Mouse (Mus musculus) kidney, adult 2 months (tissue): ENCODE measurements around the gene Slc16a8.
A peak's percentile ranks its signal among the peaks of the same experiment; 100 is the strongest.

ENCODE experiments used
- CTCF ChIP-seq: fragments of 200-500 bp; conservative IDR thresholded peaks from 2 replicates; pipeline ENCODE4 v1.5.1; 2011; ENCODE audit warnings: low read depth, mild to moderate bottlenecking, control low read depth, low read length, moderate library complexity, mixed read lengths; ENCODE audit not compliant: insufficient read depth, insufficient read length
- POLR2A ChIP-seq: fragments of 200-500 bp; IDR thresholded peaks from one replicate; pipeline ENCODE4 v1.6.1; 2011; ENCODE audit warnings: low read depth, low read length, control low read depth

GRCm38 (mm10) chr15:79271124-79271746, 16.7 kb upstream of the Slc16a8 start:
- TF ChIP-seq POLR2A (no peak), CTCF (peak; percentile 64)
